Mouse (Mus musculus) hindbrain, embryonic 12.5 days (tissue): ENCODE measurements around the gene Iqch. TPM values are rescaled to one million over a fixed set of nuclear protein-coding genes. Genes with fewer than 3 reads are reported as not detected.

Experiments
- ATAC-seq: fragments of 200-750 bp; cut with Nextera tagmentation; 2 replicates; pipeline ENCODE4 v1.8.0; 2017; ENCODE audit warnings: moderate TSS enrichment; ENCODE audit not compliant: low FRiP score
- H3K27ac ChIP-seq: fragments of 300-500 bp; sonication (generic); 2 replicates; pipeline ENCODE4 v1.5.1; 2016; ENCODE audit warnings: mild to moderate bottlenecking
- H3K27me3 ChIP-seq: fragments of 300-500 bp; sonication (generic); 2 replicates; pipeline ENCODE4 v1.6.1; 2016; ENCODE audit warnings: mild to moderate bottlenecking
- H3K36me3 ChIP-seq: fragments of 300-500 bp; sonication (generic); 2 replicates; pipeline ENCODE4 v1.6.1; 2016; ENCODE audit warnings: mild to moderate bottlenecking
- H3K4me1 ChIP-seq: fragments of 300-500 bp; sonication (generic); 2 replicates; pipeline ENCODE4 v1.6.1; 2016
- H3K4me2 ChIP-seq: fragments of 300-500 bp; sonication (generic); replicated peaks from 2 replicates; pipeline ENCODE4 v1.6.1; 2016; ENCODE audit warnings: mild to moderate bottlenecking
- H3K4me3 ChIP-seq: fragments of 300-500 bp; sonication (generic); 2 replicates; pipeline ENCODE4 v1.5.1; 2016; ENCODE audit warnings: mild to moderate bottlenecking
- H3K9ac ChIP-seq: fragments of 300-500 bp; sonication (generic); 2 replicates; pipeline ENCODE4 v1.6.1; 2016; ENCODE audit warnings: mild to moderate bottlenecking, moderate library complexity
- H3K9me3 ChIP-seq: fragments of 300-500 bp; sonication (generic); replicated peaks from 2 replicates; pipeline ENCODE4 v1.6.1; 2016; ENCODE audit warnings: mild to moderate bottlenecking
- WGBS: fragments of 180-500 bp; shearing (Covaris S2); methylation state at CpG from one replicate; pipeline ENCODE4 v1.1.7; 2016; 5-methylcytosine and 5-hydroxymethylcytosine counted together
- polyA plus RNA-seq: library from polyadenylated mRNA; unstranded; fragments of >200 nt; fragmentation: Nextera tagmentation; extraction: Ambion mirVana; gene quantifications from 2 replicates; pipeline ENCODE4 v1.2.1, GENCODE M21; 2016

Iqch gene
- polyA plus RNA-seq, 1 experiment from 2014 or later = 0.10 TPM

GRCm38 (mm10) chr9:63443695-63444094 lies 158.6 kb downstream of the Iqch start:
- H3K4me3 ChIP-seq = no peak overlapping the region
- H3K27me3 ChIP-seq = no peaks in the 10 kb centered on the region
- H3K4me2 ChIP-seq = no peak overlapping the region
- H3K4me1 ChIP-seq = no peaks in the 10 kb centered on the region
- H3K36me3 ChIP-seq = no peaks in the 10 kb centered on the region
- WGBS = 70% methylated on average over 6 of the region's 6 CpGs
- H3K9ac ChIP-seq = no peak overlapping the region
- ATAC-seq = no peak
- H3K27ac ChIP-seq = no peak overlapping the region
- no peaks in the 10 kb centered on the region for H3K9me3 ChIP-seq

GRCm38 (mm10) chr9:63430652-63431051 lies 171.6 kb downstream of the Iqch start:
- ATAC-seq = no peak

GRCm38 (mm10) chr9:63421096-63421736 lies 181.1 kb downstream of the Iqch start:
- Histone ChIP-seq H3K27me3 (no peaks in the 10 kb centered on the region), H3K9ac (no peak overlapping the region), H3K4me2 (no peak overlapping the region), H3K9me3 (no peaks in the 10 kb centered on the region), H3K4me3 (no peak overlapping the region), H3K27ac (no peak overlapping the region), H3K4me1 (no peaks in the 10 kb centered on the region; the same call in 1 of the 2 replicates), H3K36me3 (no peaks in the 10 kb centered on the region)
- 70% methylated on average over 9 of the region's 9 CpGs for WGBS
- ATAC-seq = no peak

More at GRCm38 (mm10) chr9:63430652-63431051, 171.6 kb downstream of the Iqch start:
- Histone ChIP-seq H3K4me1 (no peaks in the 10 kb centered on the region), H3K36me3 (no peaks in the 10 kb centered on the region), H3K27me3 (no peaks in the 10 kb centered on the region), H3K4me3 (no peak overlapping the region), H3K27ac (no peak overlapping the region), H3K9ac (no peak overlapping the region), H3K9me3 (no peaks in the 10 kb centered on the region), H3K4me2 (no peak overlapping the region)
- WGBS = 71% methylated on average over 1 of the region's 1 CpGs

GRCm38 (mm10) chr9:63420396-63420795 lies 181.9 kb downstream of the Iqch start:
- no peaks in the 10 kb centered on the region; the same call in 1 of the 2 replicates for H3K4me1 ChIP-seq
- no peak overlapping the region for H3K9ac ChIP-seq
- 31% methylated on average over 6 of the region's 6 CpGs for WGBS
- no peaks in the 10 kb centered on the region for H3K36me3 ChIP-seq
- H3K4me3 ChIP-seq = no peak overlapping the region
- H3K27ac ChIP-seq = no peak overlapping the region
- H3K4me2 ChIP-seq = no peak overlapping the region
- no peaks in the 10 kb centered on the region for H3K27me3 ChIP-seq
- H3K9me3 ChIP-seq = no peaks in the 10 kb centered on the region
- ATAC-seq = no peak

- WGBS = 90% methylated on average over 1 of the region's 1 CpGs
- Histone ChIP-seq H3K27me3 (no peaks in the 10 kb centered on the region), H3K27ac (no peak overlapping the region), H3K9ac (no peak overlapping the region), H3K36me3 (no peaks in the 10 kb centered on the region), H3K9me3 (no peaks in the 10 kb centered on the region), H3K4me1 (peaks cover 11% of the 10 kb centered on the region; the same call in 1 of the 2 replicates), H3K4me2 (no peak overlapping the region), H3K4me3 (no peak overlapping the region)
- ATAC-seq = no peak
These were observed 202.1 kb downstream of the Iqch start for GRCm38 (mm10) chr9:63400176-63400575.

- Histone ChIP-seq H3K4me3 (peak overlapping the region; percentile 77), H3K9ac (peak overlapping the region; percentile 95), H3K27me3 (no peaks in the 10 kb centered on the region), H3K9me3 (no peaks in the 10 kb centered on the region), H3K27ac (peak overlapping the region; percentile 81), H3K36me3 (no peaks in the 10 kb centered on the region), H3K4me1 (peaks cover 11% of the 10 kb centered on the region; the same call in 1 of the 2 replicates), H3K4me2 (peak overlapping the region; percentile 89)
- WGBS = 3% methylated on average over 8 of the region's 8 CpGs
- ATAC-seq = peak; percentile 67
These were observed 202.9 kb downstream of the Iqch start for GRCm38 (mm10) chr9:63399463-63399815.

- WGBS = under 1% methylated on average over 68 of the region's 74 CpGs
- Histone ChIP-seq H3K27me3 (no peaks in the 10 kb centered on the region), H3K27ac (peak within 1 kb of the TSS; percentile 81), H3K4me3 (peak within 1 kb of the TSS; percentile 77), H3K9me3 (no peaks in the 10 kb centered on the region), H3K36me3 (no peaks in the 10 kb centered on the region), H3K4me1 (peaks cover 11% of the 10 kb centered on the region; the same call in 1 of the 2 replicates), H3K4me2 (peak within 1 kb of the TSS; percentile 89), H3K9ac (peak within 1 kb of the TSS; percentile 95)
- ATAC-seq = peak; percentile 95
These were observed 203.5 kb downstream of the Iqch start, which contains the start of gene 2300009A05Rik for GRCm38 (mm10) chr9:63398611-63399462. TSS of gene 2300009A05Rik (minus strand) at chr9:63399246.

- no peaks in the 10 kb centered on the region for H3K36me3 ChIP-seq
- no peaks in the 10 kb centered on the region for H3K27me3 ChIP-seq
- H3K9ac ChIP-seq = no peak overlapping the region
- no peaks in the 10 kb centered on the region for H3K9me3 ChIP-seq
- no peak for ATAC-seq
- H3K4me2 ChIP-seq = no peak overlapping the region
- H3K4me3 ChIP-seq = no peak overlapping the region
- no peak overlapping the region for H3K27ac ChIP-seq
- WGBS = 84% methylated on average over 7 of the region's 7 CpGs
- H3K4me1 ChIP-seq = peaks cover 11% of the 10 kb centered on the region; the same call in 1 of the 2 replicates
These were observed 206.7 kb downstream of the Iqch start for GRCm38 (mm10) chr9:63395612-63396011.

GRCm38 (mm10) chr9:63391307-63391706 lies 211.0 kb downstream of the Iqch start:
- Histone ChIP-seq H3K9me3 (no peaks in the 10 kb centered on the region), H3K4me1 (no peaks in the 10 kb centered on the region)
- 88% methylated on average over 2 of the region's 2 CpGs for WGBS

GRCm38 (mm10) chr9:63382761-63383160 lies 219.5 kb downstream of the Iqch start:
- no peaks in the 10 kb centered on the region for H3K9me3 ChIP-seq
- H3K9ac ChIP-seq = no peak overlapping the region
- no peak overlapping the region for H3K27ac ChIP-seq
- no peaks in the 10 kb centered on the region for H3K36me3 ChIP-seq
- no peaks in the 10 kb centered on the region for H3K27me3 ChIP-seq
- ATAC-seq = no peak
- H3K4me2 ChIP-seq = no peak overlapping the region
- WGBS = 96% methylated on average over 4 of the region's 4 CpGs
- H3K4me3 ChIP-seq = no peak overlapping the region
- peaks cover 5% of the 10 kb centered on the region for H3K4me1 ChIP-seq

More at GRCm38 (mm10) chr9:63391307-63391706, 211.0 kb downstream of the Iqch start:
- H3K36me3 ChIP-seq = no peaks in the 10 kb centered on the region
- no peak overlapping the region for H3K4me2 ChIP-seq
- no peak overlapping the region for H3K9ac ChIP-seq
- H3K27ac ChIP-seq = no peak overlapping the region
- no peak overlapping the region for H3K4me3 ChIP-seq
- H3K27me3 ChIP-seq = no peaks in the 10 kb centered on the region
- ATAC-seq = no peak

- Histone ChIP-seq H3K4me1 (peaks cover 24% of the 10 kb centered on the region), H3K27me3 (no peaks in the 10 kb centered on the region), H3K9me3 (no peaks in the 10 kb centered on the region), H3K4me2 (no peak overlapping the region), H3K27ac (no peak overlapping the region), H3K9ac (no peak overlapping the region), H3K4me3 (no peak overlapping the region), H3K36me3 (no peaks in the 10 kb centered on the region)
- ATAC-seq = no peak
- 87% methylated on average over 3 of the region's 3 CpGs for WGBS
These were observed 222.0 kb downstream of the Iqch start for GRCm38 (mm10) chr9:63380326-63380725.

GRCm38 (mm10) chr9:63378174-63378573 lies 224.1 kb downstream of the Iqch start:
- Histone ChIP-seq H3K4me2 (peak overlapping the region; percentile 90), H3K4me1 (peaks cover 34% of the 10 kb centered on the region), H3K9me3 (no peaks in the 10 kb centered on the region), H3K27ac (peak overlapping the region; percentile 85), H3K4me3 (peak overlapping the region; percentile 87), H3K9ac (peak overlapping the region; percentile 93), H3K27me3 (no peaks in the 10 kb centered on the region), H3K36me3 (peaks cover 6% of the 10 kb centered on the region; the same call in 1 of the 2 replicates)
- no peak for ATAC-seq
- 19% methylated on average over 8 of the region's 8 CpGs for WGBS
